Mouse (Mus musculus) R1 (cell line): ENCODE results near the gene Ccnb1ip1.

Source experiments
- DNase-seq: peaks from one replicate; pipeline ENCODE4 v3.0.0-alpha.2; 2018; ENCODE audit warnings: low read depth, low spot score

The Ccnb1ip1 gene

GRCm38 (mm10) chr14:50784391-50785250 lies 22.9 kb downstream of the Ccnb1ip1 start:
- DNase-seq, result no peak

- DNase-seq, result peak; percentile 92
Measured at GRCm38 (mm10) chr14:50782166-50782565, 25.4 kb downstream of the Ccnb1ip1 start.

- peak; percentile 61 for DNase-seq
Measured at GRCm38 (mm10) chr14:50771342-50771741, 36.2 kb downstream of the Ccnb1ip1 start.

GRCm38 (mm10) chr14:50765736-50766135 lies 41.8 kb downstream of the Ccnb1ip1 start:
- DNase-seq, result peak; percentile 15

- no peak for DNase-seq
Measured at GRCm38 (mm10) chr14:50758416-50759085, 49.0 kb downstream of the Ccnb1ip1 start.

- no peak for DNase-seq
Measured at GRCm38 (mm10) chr14:50744994-50745393, 62.5 kb downstream of the Ccnb1ip1 start, which contains the start of gene Olfr749. Olfr749 (minus strand) TSS chr14:50745094.

- DNase-seq, result no peak
Measured at GRCm38 (mm10) chr14:50741584-50741983, 65.9 kb downstream of the Ccnb1ip1 start.

- DNase-seq, result no peak
Measured at GRCm38 (mm10) chr14:50740334-50740733, 67.2 kb downstream of the Ccnb1ip1 start.
